Mouse (Mus musculus) erythroblast, embryonic 14.5 days (primary cell): ENCODE results near the gene Scand1. TPM values are rescaled to one million over a fixed set of nuclear protein-coding genes. Genes with fewer than 3 reads are reported as not detected.

ENCODE experiments used
- H3K27me3 ChIP-seq: 2 replicates; pipeline ENCODE4 v1.6.1; 2012; ENCODE audit warnings: inconsistent platforms; ENCODE audit not compliant: control insufficient read depth
- H3K36me3 ChIP-seq: 2 replicates; pipeline ENCODE4 v1.6.1; 2012; ENCODE audit warnings: mild to moderate bottlenecking, inconsistent platforms; ENCODE audit not compliant: control insufficient read depth
- H3K4me1 ChIP-seq: 2 replicates; pipeline ENCODE4 v1.6.1; 2012; ENCODE audit warnings: inconsistent platforms; ENCODE audit not compliant: control insufficient read depth
- H3K4me3 ChIP-seq: replicated peaks from 2 replicates; pipeline ENCODE3; 2012; ENCODE audit warnings: moderate library complexity, mild to moderate bottlenecking, inconsistent platforms
- H3K9me3 ChIP-seq: 2 replicates; pipeline ENCODE4 v1.6.1; 2012; ENCODE audit warnings: low read length, inconsistent platforms, mixed read lengths; ENCODE audit not compliant: control insufficient read depth
- GATA1 ChIP-seq: IDR thresholded peaks from 2 replicates; pipeline ENCODE4 v1.6.1; 2012; ENCODE audit warnings: low read length, inconsistent platforms, mixed read lengths
- TAL1 ChIP-seq: IDR thresholded peaks from 3 replicates; pipeline ENCODE4 v1.6.1; 2012; ENCODE audit warnings: low read length, inconsistent platforms, mixed read lengths
- polyA plus RNA-seq: library from polyadenylated mRNA; stranded (reverse); fragments of >175 nt; gene quantifications from 2 replicates; pipeline ENCODE4 v1.2.3, GENCODE M21; 2012

Scand1 gene
- polyA plus RNA-seq, 1 experiment = 101 TPM

DNA sequence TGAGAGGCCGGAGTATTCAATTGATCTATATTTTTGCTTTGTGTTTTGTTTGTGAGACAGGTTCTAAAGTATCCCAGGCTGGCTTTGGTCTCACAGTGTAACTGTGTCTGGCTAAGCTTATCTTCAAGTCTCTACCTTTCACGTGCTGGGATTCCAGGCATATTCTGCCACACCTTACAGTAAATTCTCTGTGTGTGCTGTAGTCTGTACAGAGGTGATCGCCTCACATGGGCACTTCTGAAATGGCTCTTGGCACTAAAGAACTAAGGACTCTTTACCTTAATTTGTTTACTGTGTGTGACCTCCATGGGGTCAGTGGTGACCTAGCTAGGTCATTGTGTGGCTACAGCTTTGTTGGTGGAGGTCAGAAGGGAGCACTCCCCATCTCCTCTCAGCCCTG, 16.3 kb downstream of the Scand1 start:
- H3K27me3 ChIP-seq = no peaks in the 10 kb centered on the region
- no peak overlapping the region for H3K4me3 ChIP-seq
- no peaks in the 10 kb centered on the region for H3K4me1 ChIP-seq
- H3K9me3 ChIP-seq = no peaks in the 10 kb centered on the region
- no peak for TF ChIP-seq GATA1
- H3K36me3 ChIP-seq = peaks cover 79% of the 10 kb centered on the region

DNA sequence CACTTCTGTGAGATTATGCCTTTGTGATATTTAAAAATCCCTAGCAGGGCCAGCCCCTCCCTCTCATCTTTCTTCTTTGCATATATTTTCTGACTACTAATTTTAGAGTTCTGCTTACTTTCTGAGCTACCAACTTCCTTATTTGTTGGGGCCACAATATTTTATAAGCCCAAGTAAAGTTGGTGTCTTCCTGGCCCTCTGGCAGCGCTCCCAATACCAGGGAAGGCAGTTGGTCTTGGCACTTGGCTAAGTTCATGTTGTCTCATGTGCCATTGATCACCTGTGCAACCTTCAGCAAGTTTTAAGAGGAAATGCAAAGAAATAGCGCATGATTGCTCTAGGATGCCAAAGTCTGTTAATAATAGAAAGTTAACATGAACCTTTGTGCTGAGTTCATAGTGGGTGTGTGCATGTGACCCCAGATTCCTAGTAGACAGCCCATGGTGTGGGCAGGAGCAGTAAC, 16.9 kb downstream of the Scand1 start:
- Histone ChIP-seq H3K9me3 (no peaks in the 10 kb centered on the region), H3K36me3 (peaks cover 80% of the 10 kb centered on the region), H3K27me3 (no peaks in the 10 kb centered on the region), H3K4me1 (no peaks in the 10 kb centered on the region), H3K4me3 (no peak overlapping the region)
- TF ChIP-seq GATA1 (no peak), TAL1 (no peak)

DNA sequence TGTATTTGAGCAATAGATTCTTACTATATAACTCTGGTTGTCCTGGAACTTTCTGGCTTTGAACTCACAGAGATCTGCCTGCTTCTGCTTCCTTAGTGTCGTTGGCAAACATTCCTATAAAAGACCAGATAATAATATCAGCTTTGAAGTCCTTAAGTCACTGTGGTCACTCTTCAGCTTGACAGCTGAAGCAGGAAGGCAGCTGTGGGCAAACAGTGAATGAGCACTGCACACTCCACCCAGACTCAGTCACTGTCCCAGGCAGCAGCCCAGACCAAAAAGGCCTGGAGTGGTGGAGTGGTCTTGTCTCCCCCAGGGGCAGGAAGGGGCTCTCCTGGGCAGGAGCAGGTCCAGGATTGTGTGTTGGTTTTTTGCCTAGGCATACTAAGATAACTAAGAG, 20.5 kb downstream of the Scand1 start:
- TF ChIP-seq GATA1 (no peak), TAL1 (no peak)
- Histone ChIP-seq H3K27me3 (no peaks in the 10 kb centered on the region), H3K36me3 (peaks cover 79% of the 10 kb centered on the region), H3K9me3 (no peaks in the 10 kb centered on the region), H3K4me3 (no peak overlapping the region), H3K4me1 (no peaks in the 10 kb centered on the region)

DNA sequence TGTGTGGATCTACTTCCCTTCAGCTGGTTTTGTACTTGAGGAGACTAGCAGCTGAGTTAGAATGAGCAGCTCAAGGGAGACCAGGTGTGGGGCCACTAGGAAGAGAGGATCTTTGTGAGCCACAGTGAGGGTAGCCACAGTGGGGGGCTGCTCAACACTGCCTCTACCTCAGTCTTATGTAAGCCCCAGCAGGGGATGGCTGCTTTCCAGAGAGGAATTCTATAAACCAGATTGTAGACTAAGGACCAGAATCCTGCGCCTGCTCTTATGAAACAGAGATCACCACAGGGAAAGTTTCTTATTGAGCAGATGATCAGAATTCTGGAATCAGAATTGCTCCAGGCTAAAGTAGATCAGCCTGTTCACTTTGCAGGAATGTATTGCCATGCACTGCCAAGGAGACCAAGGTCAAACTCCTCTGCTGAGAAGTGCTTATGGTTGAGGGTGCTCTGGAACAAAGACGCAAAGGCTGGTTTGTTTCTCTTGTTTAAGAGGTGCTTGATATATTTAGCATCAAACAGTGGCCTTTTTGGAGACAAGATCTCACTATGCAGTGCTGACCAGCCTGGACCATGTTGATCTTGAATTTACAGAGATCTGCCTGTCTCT, 22.8 kb downstream of the Scand1 start:
- Histone ChIP-seq H3K4me1 (no peaks in the 10 kb centered on the region), H3K9me3 (no peaks in the 10 kb centered on the region), H3K4me3 (no peak overlapping the region), H3K27me3 (no peaks in the 10 kb centered on the region), H3K36me3 (peaks cover 70% of the 10 kb centered on the region)
- TF ChIP-seq TAL1 = no peak
- no peak for TF ChIP-seq GATA1

DNA sequence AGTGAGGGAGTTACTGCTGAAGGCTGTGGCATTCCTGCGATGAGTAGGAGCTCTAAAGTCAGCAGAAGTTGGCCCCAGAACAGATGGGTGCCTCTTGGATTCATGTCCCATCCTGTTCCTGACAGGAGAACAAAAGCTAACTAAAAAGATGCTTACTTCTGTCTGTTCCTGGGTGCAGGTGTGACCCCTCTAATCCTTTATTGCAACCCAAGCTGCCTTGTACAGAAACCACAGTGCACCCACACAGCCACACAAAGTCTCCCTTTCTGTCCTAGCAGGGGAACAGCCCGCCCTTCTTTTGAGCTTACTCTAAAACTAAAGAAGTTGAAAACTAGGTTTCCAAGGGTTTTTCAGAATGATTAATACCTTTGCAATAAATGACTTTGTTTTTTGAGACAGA, 24.3 kb downstream of the Scand1 start:
- peaks cover 56% of the 10 kb centered on the region for H3K36me3 ChIP-seq
- H3K27me3 ChIP-seq = no peaks in the 10 kb centered on the region
- H3K4me3 ChIP-seq = no peak overlapping the region
- H3K9me3 ChIP-seq = no peaks in the 10 kb centered on the region
- TF ChIP-seq TAL1 (no peak), GATA1 (no peak)
- no peaks in the 10 kb centered on the region for H3K4me1 ChIP-seq

DNA sequence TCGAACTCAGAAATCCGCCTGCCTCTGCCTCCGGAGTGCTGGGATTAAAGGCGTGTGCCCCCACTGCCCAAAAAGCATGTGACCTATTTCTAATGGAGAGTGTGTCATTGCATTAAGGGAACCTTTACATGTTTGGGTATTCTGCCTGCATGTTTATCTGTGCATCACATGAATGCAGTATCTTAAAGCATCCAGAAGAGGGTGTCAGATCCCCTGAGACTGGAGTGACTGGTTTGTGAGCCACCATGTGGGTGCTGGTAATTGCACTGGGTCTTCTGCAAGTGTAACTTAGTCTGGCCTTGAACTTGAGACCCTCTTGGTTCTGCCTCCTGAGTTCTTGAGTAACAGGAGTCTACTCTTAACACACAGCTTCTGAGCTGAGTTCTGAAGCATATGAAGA, 25.8 kb downstream of the Scand1 start:
- no peak for TF ChIP-seq GATA1
- TF ChIP-seq TAL1 = no peak
- H3K4me1 ChIP-seq = no peaks in the 10 kb centered on the region
- H3K36me3 ChIP-seq = peaks cover 51% of the 10 kb centered on the region

DNA sequence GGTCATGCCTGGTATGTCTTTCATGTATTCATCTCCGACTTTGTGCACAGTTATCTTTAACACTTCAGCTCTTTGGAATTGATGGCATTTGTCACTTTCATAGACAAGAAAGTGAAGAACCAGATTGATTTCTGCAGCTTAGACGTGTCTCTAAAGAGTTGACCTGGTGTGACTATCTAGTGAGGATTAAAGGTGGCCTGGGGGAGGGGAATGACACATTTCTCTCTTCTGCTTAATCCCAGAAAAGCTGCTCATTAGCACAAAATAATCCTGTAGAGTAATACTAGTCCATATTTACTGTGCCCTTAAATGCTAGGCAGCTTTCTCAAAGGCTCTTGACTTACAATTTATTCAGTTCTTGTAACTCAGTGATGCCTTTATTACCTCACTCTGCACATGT, 27.3 kb downstream of the Scand1 start:
- Histone ChIP-seq H3K36me3 (peaks cover 48% of the 10 kb centered on the region), H3K4me3 (no peak overlapping the region), H3K27me3 (no peaks in the 10 kb centered on the region), H3K9me3 (no peaks in the 10 kb centered on the region), H3K4me1 (no peaks in the 10 kb centered on the region)
- TF ChIP-seq TAL1 (no peak), GATA1 (no peak)

More for the DNA sequence above, 25.8 kb downstream of the Scand1 start:
- H3K27me3 ChIP-seq = no peaks in the 10 kb centered on the region
- no peak overlapping the region for H3K4me3 ChIP-seq
- no peaks in the 10 kb centered on the region for H3K9me3 ChIP-seq

DNA sequence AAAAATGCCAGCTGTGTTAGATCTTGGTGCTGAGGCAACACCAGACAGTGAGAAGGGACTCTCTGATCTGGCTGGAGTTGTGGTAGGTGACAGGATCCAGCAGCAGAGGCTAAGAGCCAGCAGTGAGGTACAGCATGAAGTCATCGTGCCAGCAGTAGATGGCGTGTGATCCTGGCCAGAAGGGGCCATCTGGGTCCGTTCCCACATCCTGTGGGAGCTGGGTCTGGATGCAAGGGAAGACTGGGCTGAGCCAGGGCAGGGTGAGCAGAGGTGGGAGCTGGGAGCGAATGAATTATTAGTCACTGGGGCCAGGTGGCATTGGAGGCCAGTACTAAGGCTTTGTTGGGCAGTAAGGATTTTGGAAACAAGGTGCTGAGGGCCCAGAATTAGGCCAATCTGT, 31.3 kb downstream of the Scand1 start:
- H3K4me3 ChIP-seq = no peak overlapping the region
- no peaks in the 10 kb centered on the region for H3K27me3 ChIP-seq
- H3K9me3 ChIP-seq = no peaks in the 10 kb centered on the region
- TF ChIP-seq TAL1 = no peak
- no peak for TF ChIP-seq GATA1
- peaks cover 36% of the 10 kb centered on the region for H3K36me3 ChIP-seq
- H3K4me1 ChIP-seq = peaks cover 12% of the 10 kb centered on the region

DNA sequence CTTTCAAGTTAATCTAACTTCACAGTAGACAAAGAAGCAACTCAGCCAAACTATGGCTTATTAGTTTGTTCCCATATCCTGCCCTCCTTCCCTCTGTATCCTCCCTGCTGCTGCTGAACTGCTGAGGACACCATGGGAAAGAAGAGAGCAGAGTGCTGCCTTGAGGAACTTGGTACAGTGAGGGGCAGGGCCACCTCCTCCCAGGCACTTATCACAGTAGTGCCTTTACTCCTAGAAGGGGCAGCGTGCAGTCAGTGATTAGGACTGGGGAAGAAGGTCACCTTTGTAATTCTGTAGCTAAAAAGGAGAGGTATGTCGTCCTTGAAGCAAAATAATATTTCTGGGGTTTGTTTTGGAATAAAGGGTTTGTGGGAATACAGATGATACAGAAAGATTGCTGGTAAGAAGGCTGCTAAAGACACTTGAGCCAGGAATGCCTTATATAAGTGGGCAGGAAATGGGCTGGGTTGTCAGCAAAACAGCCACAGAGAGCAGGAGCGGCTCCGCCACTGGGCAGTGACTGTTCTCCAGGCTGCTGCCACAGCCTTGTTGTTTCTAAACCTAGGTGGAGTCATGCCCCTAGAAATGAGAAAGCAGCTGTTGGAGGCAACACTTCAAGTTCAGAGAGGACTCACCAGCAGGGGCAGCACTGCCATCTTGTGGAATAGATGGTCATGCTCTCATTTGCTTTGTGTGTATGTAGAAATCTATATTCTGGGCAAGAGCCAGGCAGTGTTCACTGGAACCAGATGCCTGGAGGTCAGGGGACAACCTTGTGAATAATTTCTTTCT, 34.1 kb downstream of the Scand1 start:
- Histone ChIP-seq H3K36me3 (peaks cover 42% of the 10 kb centered on the region), H3K9me3 (no peaks in the 10 kb centered on the region), H3K27me3 (no peaks in the 10 kb centered on the region), H3K4me1 (peaks cover 12% of the 10 kb centered on the region), H3K4me3 (no peak overlapping the region)
- TF ChIP-seq TAL1 (no peak), GATA1 (no peak)

DNA sequence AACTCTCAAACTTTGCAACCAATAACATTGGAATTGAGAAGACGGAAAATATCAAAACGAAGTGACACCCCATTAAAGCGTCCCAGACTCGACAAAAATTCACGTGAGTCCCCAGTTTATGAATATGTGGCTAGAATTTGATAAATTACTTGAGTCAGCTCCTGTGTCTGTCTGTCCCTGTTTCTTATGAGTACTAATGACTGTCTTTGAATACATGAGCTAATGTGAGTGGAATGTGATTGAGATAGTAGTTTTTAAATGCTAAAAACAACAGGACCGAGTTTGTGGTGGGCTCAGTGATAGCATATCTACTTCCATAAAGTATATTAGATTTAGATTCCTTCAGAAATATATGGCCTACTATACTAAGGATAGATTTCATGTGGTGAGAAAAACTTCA, 40.0 kb downstream of the Scand1 start:
- Histone ChIP-seq H3K4me1 (no peaks in the 10 kb centered on the region), H3K27me3 (no peaks in the 10 kb centered on the region), H3K9me3 (no peaks in the 10 kb centered on the region), H3K36me3 (peaks cover 40% of the 10 kb centered on the region), H3K4me3 (no peak overlapping the region)
- TF ChIP-seq GATA1 (no peak), TAL1 (no peak)
